Mouse (Mus musculus): ENCODE measurements around the gene Blvrb. TPM values are rescaled to one million over a fixed set of nuclear protein-coding genes. Genes with fewer than 3 reads are reported as not detected.
A peak's percentile ranks its signal among the peaks of the same experiment; 100 is the strongest.

Blvrb gene
- total and polyA plus RNA-seq, 3 experiments, result 210 to 245 TPM; not detected in 1

- TF ChIP-seq TCF12 (IDR thresholded peaks at IDR 0.05; ENCODE audit: low read depth, low read length), result peak; percentile 43; the same call in 1 of the 2 replicates
- no peak for TF ChIP-seq MAZ (IDR thresholded peaks at IDR 0.05; ENCODE audit: low read depth, low read length)
Observed at GRCm38 (mm10) chr7:27472596-27472995, 24.8 kb downstream of the Blvrb start (continued).

DNA sequence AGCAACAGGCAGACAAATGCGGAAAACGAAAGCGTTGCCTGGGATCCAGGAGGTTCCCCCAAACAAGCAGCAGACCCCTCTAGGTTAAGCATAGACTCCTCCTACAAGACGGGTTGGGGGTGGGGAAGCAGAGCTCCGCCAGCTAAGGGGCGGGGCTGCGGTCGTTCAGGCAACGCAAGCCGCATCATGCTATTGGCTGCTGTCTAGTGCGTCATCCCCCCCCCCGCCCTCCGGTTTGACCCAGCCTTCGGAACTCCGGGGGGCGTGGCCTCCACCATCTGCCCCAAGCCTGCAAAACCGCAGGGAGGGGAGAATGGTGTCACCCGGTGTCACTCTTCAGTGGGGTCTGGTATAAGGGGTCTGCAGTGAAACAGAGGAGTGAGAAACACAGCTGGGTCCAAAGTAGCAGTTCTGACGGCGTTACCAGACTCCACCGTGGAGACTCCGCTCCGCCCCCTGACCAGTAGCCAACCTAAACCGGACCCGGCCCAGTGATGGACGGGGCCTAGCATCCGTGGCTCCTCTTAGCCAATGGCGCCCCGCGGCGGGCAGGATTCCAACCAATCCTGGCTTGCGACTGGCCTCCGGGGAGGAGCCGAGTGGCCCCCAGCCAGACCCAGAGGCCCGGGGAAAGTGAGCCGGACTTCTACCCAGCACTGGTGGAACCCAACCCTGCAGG is 25.5 kb downstream of the Blvrb start, which contains the start of gene Sertad3:
Gene Sertad3 (plus strand): TSS at position 613 of the 679 bp plus-strand sequence.
- Histone ChIP-seq H3K4me3 (ENCODE audit: control insufficient read depth in 1 of 2, insufficient read depth in 1 of 2, low read depth in 2 of 2, low read length in 2 of 2) (peak within 1 kb of the TSS; percentile 75 to 97), H3K9ac (ENCODE audit: control insufficient read depth, low read depth, low read length, poor library complexity, severe bottlenecking) (peak within 1 kb of the TSS; percentile 66), H3K27me3 (ENCODE audit: control insufficient read depth in 1 of 2, insufficient read depth in 2 of 2, low read length in 2 of 2) (no peaks in the 10 kb centered on the region), H3K4me1 (ENCODE audit: control insufficient read depth in 1 of 2, insufficient read depth in 2 of 2, low read length in 2 of 2) (peaks cover 2 to 10% of the 10 kb centered on the region in 2 experiments; a peak in 3 of 4 replicates), H3K27ac (ENCODE audit: control insufficient read depth, low read depth, low read length) (peak within 1 kb of the TSS; percentile 67), H3K36me3 (ENCODE audit: control insufficient read depth in 1 of 2, insufficient read depth in 2 of 2, low read length in 2 of 2) (peaks cover 0 to 10% of the 10 kb centered on the region in 2 experiments; a peak in 2 of 4 replicates), H3K9me3 (replicated peaks; ENCODE audit: insufficient read depth, low read length) (no peaks in the 10 kb centered on the region), H3K79me2 (ENCODE audit: control insufficient read depth, insufficient read depth, low read length, poor library complexity) (no peaks in the 10 kb centered on the region; the same call in 1 of the 2 replicates)
- peak; percentile 99 for DNase-seq (ENCODE audit: low read depth, low spot score)
- TF ChIP-seq USF1 (IDR thresholded peaks at IDR 0.05; ENCODE audit: low read depth, low read length), result peak; percentile 7; the same call in 1 of the 2 replicates
- TF ChIP-seq UBTF (IDR thresholded peaks at IDR 0.05; ENCODE audit: borderline replicate concordance, insufficient read depth, low read depth, low read length), result no peak
- TF ChIP-seq RAD21 (IDR thresholded peaks at IDR 0.05; ENCODE audit: low read depth, low read length), result no peak
- no peak for TF ChIP-seq BHLHE40 (IDR thresholded peaks at IDR 0.05; ENCODE audit: borderline replicate concordance, low read depth, low read length)
- no peak for TF ChIP-seq MXI1 (IDR thresholded peaks at IDR 0.05; ENCODE audit: low read depth, low read length)
- TF ChIP-seq EP300 (IDR thresholded peaks at IDR 0.05; ENCODE audit: low read depth in 1 of 2, low read length in 2 of 2), result peak in 1 of 2 experiments; percentile 20; a peak in 1 of 4 replicates
- peak; percentile 24; the same call in 1 of the 2 replicates for TF ChIP-seq ETS1 (IDR thresholded peaks at IDR 0.05; ENCODE audit: low read depth, low read length)
- 0 out of 2 replicates have a peak, but pooled peaks have one; percentile 27 for TF ChIP-seq MYC (IDR thresholded peaks at IDR 0.05; ENCODE audit: low read depth, low read length)
- no peak for TF ChIP-seq MAFK (IDR thresholded peaks at IDR 0.05; ENCODE audit: borderline replicate concordance, low read depth, low read length)
- TF ChIP-seq GABPA (IDR thresholded peaks at IDR 0.05; ENCODE audit: low read depth, low read length), result no peak
- no peak for TF ChIP-seq SMC3 (IDR thresholded peaks at IDR 0.05; ENCODE audit: low read depth, low read length)
- no peak for TF ChIP-seq CTCF (IDR thresholded peaks at IDR 0.05 in 2 of 3, conservative IDR thresholded peaks at IDR 0.05 in 1 of 3; ENCODE audit: control insufficient read depth in 1 of 3, insufficient read depth in 1 of 3, low read depth in 2 of 3, low read length in 3 of 3, poor library complexity in 1 of 3, severe bottlenecking in 1 of 3)
- peak in 1 of 2 experiments; percentile 54; a peak in 2 of 4 replicates for TF ChIP-seq POLR2A (IDR thresholded peaks at IDR 0.05; ENCODE audit: control insufficient read depth in 1 of 2, insufficient read depth in 1 of 2, low read depth in 1 of 2, low read length in 2 of 2, poor library complexity in 1 of 2)
- TF ChIP-seq ZNF384 (IDR thresholded peaks at IDR 0.05; ENCODE audit: low read depth, low read length), result no peak
- no peak for TF ChIP-seq TAL1 (IDR thresholded peaks at IDR 0.05; ENCODE audit: low read length)
- TF ChIP-seq TCF12 (IDR thresholded peaks at IDR 0.05; ENCODE audit: low read depth, low read length), result peak; percentile 55
- no peak for TF ChIP-seq MAX (IDR thresholded peaks at IDR 0.05; ENCODE audit: low read length)
- peak; percentile 10; the same call in 1 of the 2 replicates for TF ChIP-seq MEF2A (IDR thresholded peaks at IDR 0.05; ENCODE audit: extremely low read depth, insufficient replicate concordance, low read depth, low read length, poor library complexity, severe bottlenecking)
- TF ChIP-seq MAZ (IDR thresholded peaks at IDR 0.05; ENCODE audit: low read depth, low read length), result peak; percentile 63; the same call in 1 of the 2 replicates
- no peak for TF ChIP-seq POLR2AphosphoS2 (IDR thresholded peaks at IDR 0.05; ENCODE audit: low read length)
- no peak for TF ChIP-seq JUND (IDR thresholded peaks at IDR 0.05; ENCODE audit: low read depth, low read length)
- TF ChIP-seq USF2 (IDR thresholded peaks at IDR 0.05; ENCODE audit: borderline replicate concordance in 1 of 2, insufficient read depth in 1 of 2, low read depth in 1 of 2, low read length in 2 of 2), result no peak
- TF ChIP-seq MYB (IDR thresholded peaks at IDR 0.05; ENCODE audit: low read depth, low read length), result no peak
- TF ChIP-seq ELF1 (IDR thresholded peaks at IDR 0.05; ENCODE audit: low read depth, low read length), result 0 out of 2 replicates have a peak, but pooled peaks have one; percentile 32
- TF ChIP-seq NELFE (IDR thresholded peaks at IDR 0.05; ENCODE audit: low read depth, low read length), result peak; percentile 53; the same call in 1 of the 2 replicates
- no peak for TF ChIP-seq RCOR1 (IDR thresholded peaks at IDR 0.05; ENCODE audit: low read depth, low read length)
- no peak for TF ChIP-seq ZKSCAN1 (IDR thresholded peaks at IDR 0.05; ENCODE audit: low read depth, low read length)
- TF ChIP-seq CHD2 (IDR thresholded peaks at IDR 0.05; ENCODE audit: low read length), result peak; percentile 52
- 0 out of 2 replicates have a peak, but pooled peaks have one; percentile 1 for TF ChIP-seq CHD1 (IDR thresholded peaks at IDR 0.05; ENCODE audit: low read depth, low read length)
- TF ChIP-seq NRF1 (IDR thresholded peaks at IDR 0.05; ENCODE audit: insufficient read depth, low read depth, low read length, poor library complexity, severe bottlenecking), result 0 out of 2 replicates have a peak, but pooled peaks have one; percentile 4
- TF ChIP-seq HCFC1 (IDR thresholded peaks at IDR 0.05; ENCODE audit: low read depth, low read length), result peak; percentile 67
- TF ChIP-seq POLR2AphosphoS5 (IDR thresholded peaks at IDR 0.05; ENCODE audit: borderline replicate concordance, low read depth, low read length), result no peak
